Mouse (Mus musculus) B cell, adult (primary cell): ENCODE results near the gene Lrrc20. TPM values are rescaled to one million over a fixed set of nuclear protein-coding genes. Genes with fewer than 3 reads are reported as not detected.

ENCODE experiments used
- total RNA-seq: library from RNA; stranded (reverse); gene quantifications from 4 replicates; pipeline ENCODE4 v1.2.4, GENCODE M21; 2023; ENCODE audit not compliant: inconsistent age

The Lrrc20 gene
- total RNA-seq = 10.4 to 11.1 TPM (median 10.8 TPM) in 4 replicates

DNA sequence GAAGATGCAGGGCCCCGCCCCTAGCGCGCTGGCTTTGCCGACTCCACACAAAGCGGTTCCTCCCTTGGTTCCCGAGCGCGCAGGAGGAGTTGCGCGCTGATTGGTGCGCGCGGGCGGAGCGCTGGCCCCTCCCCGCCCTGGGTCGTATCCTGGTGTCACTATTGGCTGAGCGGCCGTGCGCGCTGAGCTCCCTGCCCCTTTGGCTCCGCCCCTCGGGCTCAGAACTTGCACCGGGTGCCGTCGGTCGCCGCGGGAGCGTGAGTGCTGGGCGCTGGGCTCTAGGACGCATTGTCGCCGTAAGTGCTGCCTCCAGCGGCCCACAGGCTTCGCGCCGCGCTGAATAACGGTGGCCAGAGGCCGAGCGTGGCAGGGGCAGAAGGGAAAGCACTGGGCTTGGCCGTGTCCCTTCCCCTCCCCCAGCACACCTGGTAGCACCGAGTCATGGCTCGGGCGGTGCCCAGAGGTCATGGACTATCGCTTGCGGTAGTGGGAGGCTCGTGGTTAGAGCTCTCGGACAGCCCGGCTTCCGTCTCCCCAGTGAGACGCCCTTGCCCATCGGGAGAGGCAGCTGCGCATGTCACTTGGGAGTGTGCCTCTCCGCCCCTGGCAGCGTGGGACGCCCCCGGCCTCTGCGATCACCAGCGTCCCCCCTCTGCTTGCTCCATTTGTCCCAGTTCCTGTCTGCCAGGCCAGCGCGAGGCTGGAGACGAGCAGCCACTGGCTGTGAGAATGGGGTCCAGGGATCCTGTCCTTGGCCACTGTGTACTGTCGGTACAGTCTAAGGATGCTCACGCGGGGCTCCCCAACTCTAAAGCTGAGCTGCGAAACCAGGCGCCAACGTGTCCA is at the start of gene Lrrc20:
Gene Lrrc20, plus strand, starts transcription at position 208 of the 846 bp plus-strand sequence.

GRCm38 (mm10) chr10:61452645-61453044 is 23.0 kb upstream of the Lrrc20 start, which contains the start of gene Eif4ebp2:
Eif4ebp2 (minus strand) TSS chr10:61452661.

Other genes starting within 250 kb of the Lrrc20 start
- gene Adamts14, start 202.4 kb upstream of the Lrrc20 start, total RNA-seq = 0.12 to 0.32 TPM (median 0.28 TPM) in 4 replicates
- gene Prf1, start 178.0 kb upstream of the Lrrc20 start, total RNA-seq = 12.6 to 18.8 TPM (median 17.1 TPM) in 4 replicates
- 0.64 to 2.1 TPM (median 1.3 TPM) in 4 replicates for gene Pald1, start 92.3 kb upstream of the Lrrc20 start, total RNA-seq
- gene Nodal, start 57.8 kb upstream of the Lrrc20 start, total RNA-seq = not detected in 4 replicates
- 109 to 128 TPM (median 127 TPM) in 4 replicates for gene Eif4ebp2, start 23.1 kb upstream of the Lrrc20 start, total RNA-seq
- gene Npffr1, start 119.7 kb downstream of the Lrrc20 start, total RNA-seq = not detected in 4 replicates
- 17.2 to 26.2 TPM (median 20.9 TPM) in 4 replicates for gene Ppa1, start 172.8 kb downstream of the Lrrc20 start, total RNA-seq
- gene Sar1a, start 204.5 kb downstream of the Lrrc20 start, total RNA-seq = 237 to 266 TPM (median 244 TPM) in 4 replicates
- 25.8 to 29.2 TPM (median 27.6 TPM) in 4 replicates for gene Tysnd1, start 219.7 kb downstream of the Lrrc20 start, total RNA-seq
- gene Aifm2, start 239.5 kb downstream of the Lrrc20 start, total RNA-seq = 1.7 to 3.6 TPM (median 3.0 TPM) in 4 replicates